Mouse (Mus musculus): Measurements from ENCODE around the gene Jph2.
A peak's percentile ranks its signal among the peaks of the same experiment; 100 is the strongest.

Gene Jph2

GRCm38 (mm10) chr2:163300069-163301060, 97.4 kb downstream of the Jph2 start:
- DNase-seq, result peak; percentile 26 to 29

GRCm38 (mm10) chr2:163296999-163297630, 100.7 kb downstream of the Jph2 start:
- no peak for DNase-seq

GRCm38 (mm10) chr2:163288881-163289379, 108.9 kb downstream of the Jph2 start:
- DNase-seq, result peak; percentile 58 to 65
